Mouse (Mus musculus) kidney, adult 8-10 months (tissue): ENCODE results near the gene Aspdh.

ENCODE experiments used
- DNase-seq, 2 experiments: peaks; one replicate each; pipeline ENCODE4 v3.0.0; 2022

The Aspdh gene

DNA sequence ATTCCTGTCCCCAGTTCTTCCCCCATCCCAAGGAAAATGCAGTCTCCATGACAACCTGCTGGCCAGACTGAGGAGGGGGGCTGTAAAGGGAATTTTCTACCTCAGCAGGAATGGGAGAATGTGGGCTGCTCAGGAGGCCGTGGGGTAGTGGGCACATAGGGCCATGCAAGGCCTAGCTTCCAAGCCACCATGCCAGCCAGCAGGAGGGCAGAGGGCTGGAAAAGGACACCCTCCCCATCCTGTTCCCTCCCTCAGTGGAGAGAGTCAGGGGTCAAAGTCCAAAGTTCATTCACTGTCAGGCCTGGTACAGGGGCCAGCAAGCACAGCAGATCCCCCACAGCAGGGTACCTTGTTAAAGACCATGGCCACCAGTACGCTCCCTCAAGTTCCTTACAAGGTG lies at the start of gene Aspdh:
TSS of gene Aspdh (plus strand) at position 281 of the 400 bp plus-strand sequence.
- DNase-seq, result peak; percentile 77 to 83

DNA sequence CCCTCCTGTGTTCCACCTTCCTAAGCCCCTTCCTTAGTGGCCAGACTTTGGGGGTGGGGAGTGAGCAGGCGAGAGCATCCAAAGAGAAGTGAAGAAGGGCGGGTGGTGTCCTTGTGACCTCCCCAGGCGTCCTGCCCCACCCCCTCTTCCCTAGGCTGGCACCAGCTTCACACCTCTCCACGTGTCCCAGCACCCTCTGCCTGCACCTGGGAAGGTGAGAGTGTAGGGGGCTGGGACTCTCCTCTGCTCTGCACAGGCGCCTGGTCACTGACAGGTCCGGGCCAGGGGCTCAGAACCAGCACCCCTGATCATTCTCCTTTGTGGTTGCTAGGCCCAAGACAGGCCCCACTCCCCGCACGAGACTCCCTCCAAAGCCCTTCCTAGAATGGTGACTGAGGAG lies 37.5 kb upstream of the Aspdh start:
- DNase-seq, result no peak

DNA sequence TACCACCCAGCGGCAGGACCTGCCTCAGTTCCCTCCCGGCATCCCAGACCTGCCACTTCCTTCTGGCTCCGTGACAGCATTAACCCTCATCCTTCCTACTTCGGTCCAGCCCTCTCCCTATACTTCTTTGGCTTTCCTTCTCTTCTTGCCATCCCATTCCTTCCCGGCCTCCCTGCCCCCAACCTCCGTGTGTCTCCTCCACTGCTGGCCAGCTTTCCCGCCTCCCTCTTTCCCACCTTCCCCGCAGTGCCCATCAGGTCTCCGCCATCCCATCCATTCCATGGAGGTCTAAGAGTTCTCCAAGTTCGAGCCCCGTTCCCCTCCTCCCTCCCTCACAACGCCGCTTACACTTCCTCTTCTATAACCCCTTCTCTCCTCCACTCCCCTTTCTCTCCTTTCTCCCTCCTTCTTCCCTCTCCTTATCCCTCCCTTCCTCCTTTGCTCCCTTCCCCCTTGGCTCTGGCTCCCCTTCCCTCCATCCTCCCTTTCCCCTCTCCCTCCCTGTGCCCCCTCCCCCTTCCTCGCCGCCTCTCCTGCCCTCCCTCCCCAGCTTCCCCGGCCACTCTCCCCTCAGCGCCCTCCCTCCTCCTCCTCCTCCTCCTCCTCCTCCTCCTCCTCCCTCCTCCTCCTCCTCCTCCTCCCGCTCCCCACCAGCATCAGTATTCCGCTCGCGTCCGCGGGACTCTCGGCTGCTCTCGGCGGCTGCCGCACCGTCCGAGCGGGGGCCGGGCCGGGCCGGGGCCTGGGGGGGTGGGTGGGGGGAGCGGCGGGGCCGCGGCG lies 36.8 kb upstream of the Aspdh start:
- no peak for DNase-seq

DNA sequence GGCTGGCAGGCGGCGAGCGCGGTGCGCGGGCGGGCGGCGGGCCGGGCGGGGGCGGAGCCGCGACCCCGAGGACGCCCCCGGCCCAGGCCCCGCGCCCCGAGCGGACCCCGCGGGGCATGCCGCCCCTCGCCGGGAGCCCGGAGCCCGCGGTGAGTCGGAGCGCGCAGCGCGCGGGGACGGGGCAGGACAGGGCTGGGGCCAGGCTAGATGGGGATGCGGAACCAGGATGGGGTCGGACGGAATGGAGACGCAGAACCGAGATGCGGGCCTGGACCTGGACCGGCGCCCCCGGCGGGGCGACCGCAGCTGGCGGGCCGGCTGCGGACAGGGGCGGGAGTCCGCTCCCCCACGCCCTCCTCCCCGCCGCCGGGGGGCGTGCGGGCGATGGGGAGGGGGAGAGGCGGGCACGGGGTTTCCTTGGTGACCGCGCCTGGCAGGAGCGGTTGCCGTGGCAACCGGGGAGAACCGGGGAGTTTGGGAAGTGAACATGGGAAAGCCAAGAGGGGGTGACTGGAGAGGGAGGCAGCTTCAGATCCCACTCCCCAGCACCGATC lies 36.1 kb upstream of the Aspdh start, which contains the start of gene Lrrc4b:
TSS of gene Lrrc4b (plus strand) at position 51 of the 554 bp plus-strand sequence.
- no peak for DNase-seq

DNA sequence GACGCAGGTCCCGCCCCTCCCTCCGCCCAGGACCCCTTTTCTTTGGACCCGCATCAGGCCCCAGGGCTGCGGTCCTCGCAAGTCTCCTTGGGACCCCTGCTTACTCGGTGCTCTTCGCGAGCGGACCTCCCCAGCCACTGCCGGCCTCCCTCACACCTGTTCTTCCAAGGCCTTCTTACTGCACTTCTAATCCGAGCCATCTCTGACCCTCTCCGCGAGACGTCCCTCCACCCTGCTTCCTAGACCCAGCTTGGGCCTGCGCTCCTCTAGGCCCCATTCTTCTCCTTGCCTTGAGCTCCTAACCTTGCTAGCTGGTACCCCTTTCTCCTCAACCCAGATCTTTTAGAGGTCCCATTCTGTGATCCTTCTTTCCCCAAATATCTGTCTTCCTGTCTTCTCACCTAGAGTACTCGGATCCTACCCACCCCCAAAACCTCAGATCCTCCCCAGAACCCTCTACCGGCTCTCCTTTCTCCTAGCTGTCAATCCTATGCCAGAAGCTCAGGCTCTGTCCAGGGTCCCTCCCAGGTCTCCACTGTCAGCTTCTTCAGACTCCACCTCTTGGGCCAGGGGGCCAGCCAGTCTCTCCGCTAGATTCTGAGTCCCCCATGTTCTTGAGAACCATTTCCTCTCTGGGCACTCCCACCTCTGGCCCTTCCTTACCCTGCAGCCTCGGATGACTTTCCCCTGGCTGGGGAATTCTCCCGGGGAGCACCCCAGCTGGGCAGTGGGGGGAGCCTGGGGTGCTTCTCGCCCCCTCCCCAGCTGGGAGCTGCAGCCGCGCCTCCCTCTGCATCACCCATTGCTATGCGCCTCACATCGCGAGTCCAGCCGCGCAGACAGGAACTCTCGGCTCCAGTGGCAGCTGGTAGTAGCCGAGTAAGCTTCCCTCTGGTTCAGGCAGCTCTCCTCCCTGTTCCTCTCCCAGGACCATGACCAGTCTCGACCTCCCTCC lies 35.4 kb upstream of the Aspdh start:
- DNase-seq, result no peak

DNA sequence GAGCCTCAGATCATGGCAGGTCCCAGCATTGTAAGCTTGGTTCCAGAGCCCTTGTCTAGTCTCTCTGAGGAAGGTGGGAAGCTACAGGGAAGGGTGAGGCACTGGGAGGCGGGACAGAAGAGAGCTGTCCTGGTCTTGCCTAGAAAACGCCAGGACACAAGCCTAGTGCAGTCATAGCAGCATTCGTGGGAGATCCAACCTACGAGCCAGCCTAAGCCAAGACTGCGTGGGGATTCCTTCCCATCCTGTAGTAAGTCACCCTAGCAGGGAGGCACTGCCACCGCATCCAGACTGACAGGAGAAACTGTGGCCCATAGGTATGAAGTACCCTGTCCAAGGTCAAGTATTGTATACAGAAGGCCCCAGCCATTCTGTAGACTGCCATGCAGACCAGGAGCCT lies 32.6 kb upstream of the Aspdh start:
- DNase-seq, result no peak

DNA sequence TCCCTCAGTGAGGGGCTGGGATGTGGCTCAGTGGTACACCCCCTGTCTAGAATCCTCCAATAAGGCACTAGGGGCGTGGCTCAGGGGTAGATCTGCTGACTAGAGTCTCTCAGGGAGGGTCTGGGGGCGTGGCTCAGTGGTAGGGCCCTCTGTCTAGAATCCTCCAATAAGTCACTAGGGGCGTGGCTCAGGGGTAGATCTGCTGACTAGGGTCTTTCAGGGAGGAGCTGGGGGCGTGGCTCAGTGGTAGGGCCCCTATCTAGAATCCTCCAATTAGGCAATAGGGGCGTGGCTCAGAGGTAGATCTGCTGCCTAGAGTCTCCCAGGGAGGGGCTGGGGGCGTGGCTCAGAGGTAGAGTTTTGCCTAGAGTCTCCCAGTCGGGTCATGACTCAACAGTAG lies 31.8 kb upstream of the Aspdh start:
- DNase-seq, result no peak

DNA sequence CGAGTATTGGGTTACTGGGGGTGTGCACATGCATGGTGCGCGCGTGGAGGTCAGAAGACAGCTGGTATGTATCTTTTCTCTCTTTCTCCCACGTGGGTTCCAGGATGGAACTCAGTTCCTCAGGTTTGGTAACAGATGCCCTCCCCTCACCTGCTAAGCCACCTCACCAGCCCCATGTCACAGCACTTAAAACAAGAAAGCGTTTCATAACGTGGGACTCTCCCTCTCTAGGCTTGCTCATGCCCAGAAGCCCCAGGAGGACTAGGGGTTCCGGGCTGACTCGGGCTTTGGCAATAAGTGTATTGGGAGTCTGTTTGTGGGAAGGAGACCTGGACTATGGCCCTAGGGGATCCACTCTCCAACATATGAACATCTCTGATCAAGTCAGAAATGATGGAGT lies 31.1 kb upstream of the Aspdh start:
- DNase-seq, result no peak

DNA sequence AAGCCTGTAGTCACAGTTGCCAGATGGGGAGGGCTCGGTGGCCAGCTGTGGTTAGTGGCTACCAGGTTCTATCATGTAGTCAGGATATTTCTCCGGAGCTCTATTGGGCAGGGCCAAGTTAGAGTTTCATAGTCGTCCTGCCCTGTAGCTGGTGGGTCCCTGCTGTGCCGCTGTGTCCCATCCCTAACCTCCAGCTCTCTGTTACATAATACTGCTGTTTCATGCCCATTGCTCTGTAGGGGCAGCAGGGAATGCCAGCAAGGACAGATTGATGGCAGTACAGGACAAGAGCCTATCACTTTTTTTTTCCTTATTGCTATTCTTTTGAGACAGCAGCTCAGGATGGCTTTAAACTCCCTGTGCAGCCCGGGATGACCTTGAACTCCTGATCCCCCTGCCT lies 29.4 kb upstream of the Aspdh start:
- DNase-seq, result no peak

DNA sequence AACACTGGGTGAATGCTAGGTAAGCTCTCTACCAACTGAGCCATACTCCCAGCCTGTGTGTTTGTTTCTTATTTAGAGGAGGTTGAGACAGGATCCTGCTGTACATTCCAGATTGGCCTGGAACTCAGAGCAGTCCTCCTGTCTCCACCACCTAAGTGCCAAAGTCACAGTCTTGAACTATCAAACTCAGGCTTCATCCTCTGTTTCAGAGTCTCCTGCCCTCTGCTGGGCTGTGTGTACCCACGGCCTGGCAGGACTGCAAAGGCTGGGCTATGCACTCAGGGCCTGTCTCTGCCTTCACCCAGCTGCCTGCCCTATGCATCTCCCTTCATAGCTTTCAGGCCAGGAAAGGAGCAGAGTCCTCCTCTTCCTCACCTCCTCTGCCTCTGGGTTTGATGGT lies 28.9 kb upstream of the Aspdh start:
- DNase-seq, result no peak

DNA sequence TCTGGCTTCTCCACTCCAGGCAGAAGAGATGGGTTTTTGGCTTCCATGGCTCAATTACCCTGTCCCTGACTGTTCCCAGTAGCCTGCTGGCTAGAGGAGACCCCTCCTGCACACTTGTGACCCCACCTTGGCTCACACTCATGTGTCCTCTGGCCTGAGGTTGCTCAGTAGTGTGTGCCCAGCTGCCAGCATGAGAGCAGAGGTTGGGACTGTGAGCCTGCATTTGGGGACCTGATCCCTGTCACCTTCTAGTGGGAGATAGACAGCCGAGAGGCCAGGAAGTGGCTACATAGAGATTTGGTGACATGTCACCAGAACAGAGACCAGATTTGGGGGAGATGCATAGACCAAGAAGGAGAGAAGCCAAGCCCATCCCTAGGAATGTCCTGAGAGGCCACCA lies 28.0 kb upstream of the Aspdh start:
- DNase-seq, result no peak

DNA sequence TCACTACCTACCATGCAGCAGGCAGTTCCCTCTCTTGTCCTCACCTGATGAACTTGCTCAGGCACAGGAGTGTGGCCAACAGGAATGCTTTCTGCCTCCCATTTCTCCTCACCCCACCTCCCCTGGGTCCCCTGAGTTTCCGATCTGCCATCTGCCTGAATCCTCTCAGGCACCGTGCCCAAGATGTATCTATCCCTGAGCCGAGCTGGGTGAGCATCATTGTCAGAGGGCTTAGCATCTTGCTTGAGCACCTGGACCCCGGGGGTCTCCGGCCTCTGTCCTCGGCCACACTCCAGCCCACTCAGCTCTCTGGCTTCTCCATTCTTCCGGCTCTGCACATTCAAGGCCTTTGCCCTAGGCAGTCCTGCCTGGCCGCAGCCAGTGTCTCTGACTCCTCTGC lies 27.3 kb upstream of the Aspdh start:
- DNase-seq, result no peak

DNA sequence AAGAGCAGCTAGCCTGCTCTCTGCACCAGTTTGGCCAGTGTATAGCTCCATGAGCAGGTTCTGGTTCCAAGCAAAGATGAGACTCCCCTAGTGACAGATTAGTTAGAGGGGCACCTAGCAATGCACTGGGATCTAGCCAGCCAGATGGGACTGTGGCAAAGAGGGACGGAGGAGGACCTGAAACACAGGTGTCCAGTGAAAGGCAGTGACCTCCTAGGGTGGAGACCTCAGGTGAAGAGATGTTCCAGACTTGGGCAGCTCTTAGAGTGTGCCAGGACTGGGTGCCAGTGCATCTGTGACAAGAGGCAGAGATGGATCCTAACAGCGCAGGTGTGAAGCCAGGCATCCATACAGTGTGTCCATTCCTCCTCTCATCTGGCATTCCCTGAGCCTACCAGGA lies 25.5 kb upstream of the Aspdh start:
- DNase-seq, result no peak

DNA sequence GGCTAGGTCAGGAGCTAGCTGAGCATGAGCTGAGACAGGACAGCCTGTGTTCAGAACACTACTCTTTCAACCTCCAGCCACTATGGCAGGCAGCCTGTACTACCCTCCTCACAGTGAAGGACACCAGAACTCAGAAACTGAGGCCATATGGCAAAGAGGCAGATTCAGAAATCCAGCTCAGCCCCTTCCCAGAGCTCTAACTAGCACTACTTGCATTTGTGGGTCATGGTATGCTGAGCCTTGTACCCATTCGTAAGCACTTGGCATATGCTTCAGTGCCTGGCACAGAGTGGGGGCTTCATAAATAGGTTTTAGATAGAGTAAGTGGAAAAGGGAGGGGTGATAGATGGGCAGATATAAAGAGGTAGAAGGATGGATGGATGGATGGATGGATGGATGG lies 24.7 kb upstream of the Aspdh start:
- DNase-seq, result no peak

DNA sequence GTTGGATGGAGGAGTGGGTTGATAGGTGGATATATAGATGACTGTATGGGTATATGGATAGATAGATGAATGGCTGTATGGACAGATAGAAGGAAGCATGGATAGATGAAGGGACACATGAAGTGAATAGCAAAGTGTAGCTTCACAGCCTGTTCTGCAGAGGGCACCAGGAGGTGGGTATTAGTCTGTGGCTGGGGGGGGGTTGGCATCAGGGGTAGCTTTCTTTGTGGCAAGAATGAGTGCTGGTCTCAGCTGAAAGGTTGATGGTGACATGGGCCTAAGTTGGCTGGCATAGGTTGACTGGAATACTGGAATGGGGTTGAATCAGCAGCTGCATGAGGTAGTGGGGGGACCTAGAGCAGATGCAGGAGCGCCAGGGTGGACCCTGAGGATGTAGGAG lies 24.0 kb upstream of the Aspdh start:
- DNase-seq, result no peak

DNA sequence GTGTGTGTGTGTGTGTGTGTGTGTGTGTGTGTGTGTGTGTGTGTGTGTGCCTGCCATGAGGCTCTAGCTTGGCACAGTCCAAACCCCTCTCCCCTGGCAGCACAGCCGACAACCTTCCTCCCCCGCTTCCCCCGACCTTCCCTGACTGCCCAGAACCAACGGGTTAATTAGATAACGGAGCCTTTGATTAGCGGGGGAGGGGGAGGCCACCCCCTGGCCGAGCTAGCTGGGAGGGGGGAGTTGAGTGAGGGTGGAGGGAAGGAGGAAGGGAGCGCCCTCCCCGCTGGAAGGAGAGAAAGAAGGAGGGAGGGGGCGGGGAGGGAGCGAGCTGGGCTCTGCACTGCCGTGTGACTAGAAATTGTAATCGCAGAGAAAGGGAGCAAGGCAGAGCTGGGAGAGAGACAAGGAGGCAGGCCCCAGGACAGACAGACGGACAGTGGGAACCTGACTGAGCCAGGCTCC lies 23.5 kb upstream of the Aspdh start:
- no peak for DNase-seq

DNA sequence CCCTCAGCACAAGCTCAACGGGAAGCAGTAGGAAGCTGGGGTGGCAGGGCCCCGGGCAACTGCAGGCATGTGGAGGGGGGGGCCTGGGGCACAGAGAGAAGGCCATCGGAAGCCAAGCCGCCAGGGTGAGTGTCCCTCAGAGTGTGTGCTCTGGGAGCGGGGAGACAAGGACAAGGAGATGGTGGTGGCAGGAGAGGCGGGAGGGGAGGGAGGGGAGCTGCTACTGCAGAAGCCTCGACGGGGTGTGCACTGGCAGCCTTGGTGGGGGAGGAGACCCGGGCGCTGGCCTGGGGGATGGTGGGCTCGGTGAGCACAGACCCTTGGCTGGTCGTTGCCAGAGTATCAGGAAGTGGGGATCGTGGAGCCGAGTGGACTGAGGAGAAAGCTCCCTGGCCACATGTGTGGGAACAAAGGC lies 22.8 kb upstream of the Aspdh start:
- no peak for DNase-seq

DNA sequence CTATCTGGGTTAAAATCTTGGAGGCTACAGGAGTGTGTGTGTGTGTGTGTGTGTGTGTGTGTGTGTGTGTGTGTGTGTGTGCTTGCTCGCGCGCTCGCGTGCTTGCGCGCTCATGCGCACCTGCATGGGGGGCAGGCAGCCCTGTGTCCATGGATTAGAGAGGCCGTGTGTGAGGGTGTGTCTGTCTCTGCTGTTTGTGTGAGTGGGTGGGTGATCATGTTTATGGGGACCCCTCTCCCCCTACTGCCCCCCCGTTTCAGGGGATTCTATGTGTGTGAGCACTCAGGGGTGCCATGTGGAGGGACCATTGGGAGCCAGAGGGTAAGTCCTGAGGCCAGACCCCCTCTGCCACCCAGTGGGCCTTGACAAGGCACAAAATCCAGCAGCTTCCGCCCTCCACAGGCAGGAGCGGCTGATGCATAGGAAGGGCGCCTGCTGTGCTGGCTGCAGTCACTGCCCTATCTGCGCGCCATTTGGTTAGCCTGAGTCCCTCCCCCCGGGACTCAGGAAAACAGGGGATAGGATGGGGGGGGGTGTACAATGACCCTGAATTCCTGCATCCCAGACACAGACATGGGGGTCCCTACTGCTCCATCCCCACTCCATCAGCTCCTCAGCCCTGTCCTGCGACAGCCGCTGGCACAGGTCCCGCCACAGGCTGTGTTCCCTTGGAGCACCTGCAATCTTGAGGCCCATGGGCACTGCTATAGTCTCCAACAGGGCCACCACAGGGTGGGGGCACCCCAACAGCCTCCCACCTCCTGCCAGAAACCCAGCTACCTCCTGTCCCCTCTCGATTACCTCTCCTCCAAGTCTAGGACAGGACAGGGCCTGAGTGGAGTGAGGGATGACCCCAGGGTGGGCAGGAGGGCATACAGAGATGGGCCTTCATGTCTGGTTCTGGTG lies 21.7 kb upstream of the Aspdh start:
- DNase-seq, result no peak

DNA sequence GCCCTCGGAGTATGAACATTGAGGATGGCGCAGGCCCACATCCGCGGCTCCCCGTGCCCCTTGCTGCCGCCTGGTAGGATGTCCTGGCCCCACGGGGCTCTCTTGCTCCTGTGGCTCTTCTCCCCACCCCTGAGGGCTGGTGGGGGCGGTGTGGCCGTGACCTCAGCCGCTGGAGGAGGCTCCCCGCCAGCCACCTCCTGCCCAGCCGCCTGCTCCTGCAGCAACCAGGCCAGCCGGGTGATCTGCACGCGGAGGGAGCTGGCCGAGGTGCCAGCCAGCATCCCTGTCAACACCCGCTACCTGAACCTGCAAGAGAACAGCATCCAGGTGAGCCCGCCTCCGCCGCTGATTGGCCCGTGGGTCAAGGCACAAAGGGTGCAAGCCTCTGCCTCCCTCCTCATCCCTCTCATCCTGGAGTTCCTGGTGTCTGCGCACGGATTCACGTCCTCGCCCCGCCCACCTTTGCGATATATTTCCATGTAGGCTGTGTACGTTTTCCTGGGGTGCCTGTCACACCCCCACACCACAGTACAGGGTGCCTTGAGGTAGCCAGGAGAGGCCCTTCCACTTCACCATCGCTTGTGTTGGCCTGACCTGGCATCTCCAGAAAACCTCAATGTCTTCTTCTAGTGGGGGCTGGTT lies 20.2 kb upstream of the Aspdh start:
- DNase-seq, result no peak

DNA sequence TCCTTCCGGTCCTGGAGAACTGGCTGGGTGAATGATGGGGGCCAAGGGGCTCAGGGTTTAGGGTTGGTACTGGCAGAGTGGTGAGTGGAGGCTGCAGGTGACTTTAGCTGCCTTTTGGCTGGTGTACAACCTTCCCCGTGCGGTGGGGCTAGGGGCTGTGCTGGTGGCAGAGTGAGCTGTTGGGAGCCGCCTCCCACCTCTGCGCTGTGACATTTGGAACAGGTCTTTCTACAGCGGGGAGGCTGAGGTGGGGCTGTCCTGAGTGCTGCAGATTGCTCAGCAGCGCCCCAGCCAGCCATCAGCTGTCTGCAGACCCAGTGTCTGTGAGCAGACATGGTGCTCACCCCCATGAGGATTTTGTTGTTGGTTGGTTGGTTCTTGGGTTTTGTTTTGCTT lies 19.7 kb upstream of the Aspdh start:
- no peak for DNase-seq

DNA sequence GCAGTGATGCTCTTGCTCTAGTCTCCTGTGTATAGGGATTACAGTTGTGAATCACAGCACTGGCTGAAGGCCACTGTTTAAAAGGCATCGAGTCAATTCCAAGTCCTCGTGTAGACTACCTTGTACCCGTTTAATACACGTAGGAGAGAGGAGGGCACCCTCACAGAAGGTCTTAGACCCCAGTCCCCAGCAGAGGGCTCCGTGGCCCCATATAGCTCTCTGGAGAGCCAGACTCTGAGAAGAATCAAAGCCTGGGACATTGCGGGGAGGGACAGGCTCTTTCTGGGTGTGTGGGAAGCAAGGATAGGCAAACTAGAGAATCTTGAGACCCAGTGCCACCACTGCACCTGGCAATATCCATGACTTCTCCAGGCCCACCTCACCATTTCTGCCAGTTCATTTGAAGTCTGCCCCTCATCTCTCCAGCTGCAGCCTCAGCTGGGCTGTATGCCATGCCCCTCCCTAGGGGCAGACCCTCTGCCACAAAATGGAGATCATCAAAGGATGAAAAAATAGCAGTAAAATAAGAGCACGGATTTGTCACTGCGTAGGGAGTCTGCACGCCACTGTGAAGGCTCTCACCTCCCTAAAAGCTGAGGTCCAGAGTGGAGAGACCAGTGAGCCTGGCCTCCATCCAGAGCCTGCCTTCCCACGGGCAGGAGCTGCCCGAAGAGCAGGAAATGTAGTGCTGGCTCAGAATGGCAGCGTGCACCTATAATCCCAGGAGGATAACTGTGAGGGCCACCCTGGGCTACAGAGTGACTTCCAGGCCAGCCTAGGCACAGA lies 18.9 kb upstream of the Aspdh start:
- no peak for DNase-seq
